In genomic region chr8:48792587-48793326, GRCm38 (mm10) we compare ENCODE assay signal across 18 mouse cellular contexts. TPM values are rescaled to one million over a fixed set of nuclear protein-coding genes. Genes with fewer than 3 reads are reported as not detected.
DNase-seq lines count a peak whose midpoint lies in the region; ATAC-seq and TF ChIP-seq lines count a peak whose summit lies in the region.
"Had no signal": no experiment of that assay in that cellular context is flagged by ENCODE, and none has a peak within 500 bp of the region (broad histone marks: within the 10 kb centered on the region; RNA-seq: fewer than 3 reads in every experiment).

No protein-coding gene starts in this region.

- 21% methylated on average over 10 of the region's 10 CpGs for WGBS in forebrain, embryonic 16.5 days
- WGBS in forebrain, embryonic 11.5 days = 65% methylated on average over 10 of the region's 10 CpGs
- WGBS in large intestine, adult 2 months = 45% methylated on average over 10 of the region's 10 CpGs
- 68% methylated on average over 10 of the region's 10 CpGs for WGBS in intestine, postnatal 0 days

- H3K4me1 ChIP-seq in forebrain, embryonic 16.5 days (replicated peaks; ENCODE audit: control insufficient read depth, insufficient read depth, low read length) = 0 out of 2 replicates have a peak, but pooled peaks cover 9% of the 10 kb centered on the region
- peaks cover 6% of the 10 kb centered on the region for H3K4me1 ChIP-seq in forebrain, embryonic 11.5 days (replicated peaks; ENCODE audit: control insufficient read depth, insufficient read depth, low read length)
- no peaks in the 10 kb centered on the region for H3K4me1 ChIP-seq in intestine, postnatal 0 days (replicated peaks; ENCODE audit: control insufficient read depth, insufficient read depth, low read length)

- H3K36me3 ChIP-seq in forebrain, embryonic 16.5 days (ENCODE audit: control insufficient read depth, insufficient read depth) = no peaks in the 10 kb centered on the region
- no peaks in the 10 kb centered on the region for H3K36me3 ChIP-seq in forebrain, embryonic 11.5 days (ENCODE audit: control insufficient read depth, insufficient read depth, low read length)
- H3K36me3 ChIP-seq in intestine, postnatal 0 days (ENCODE audit: control insufficient read depth, insufficient read depth) = no peaks in the 10 kb centered on the region
- H3K36me3 ChIP-seq: G1E; hindbrain, embryonic 12.5 days; limb, embryonic 12.5 days had no signal

- H3K9me3 ChIP-seq in forebrain, embryonic 16.5 days (ENCODE audit: control insufficient read depth, low read length) = no peaks in the 10 kb centered on the region
- no peaks in the 10 kb centered on the region for H3K9me3 ChIP-seq in forebrain, embryonic 11.5 days (ENCODE audit: control insufficient read depth, low read length)
- no peaks in the 10 kb centered on the region for H3K9me3 ChIP-seq in intestine, postnatal 0 days (ENCODE audit: control insufficient read depth)
- H3K9me3 ChIP-seq: hindbrain, embryonic 12.5 days; limb, embryonic 12.5 days; midbrain, embryonic 12.5 days had no signal

- H3K4me3 ChIP-seq in forebrain, embryonic 16.5 days (replicated peaks; ENCODE audit: low read length) = no peak overlapping the region
- H3K4me3 ChIP-seq in forebrain, embryonic 11.5 days (ENCODE audit: low read depth, low read length) = no peak overlapping the region
- H3K4me3 ChIP-seq in intestine, postnatal 0 days (ENCODE audit: low read depth, low read length) = no peak overlapping the region
- H3K4me3 ChIP-seq: hindbrain, embryonic 12.5 days; limb, embryonic 12.5 days; midbrain, embryonic 12.5 days had no signal

- DNase-seq in forebrain, embryonic 11.5 days (ENCODE audit: low spot score) = no peak
- peak; percentile 27 for DNase-seq in 3134 (ENCODE audit: extremely low read depth, insufficient read length, low spot score)
- DNase-seq in adrenal gland, adult 2 months = peak; percentile 54
- peak; percentile 11 for DNase-seq in large intestine, adult 2 months (ENCODE audit: low read depth, low spot score)
- no peak for DNase-seq in right cerebral cortex, postnatal 14 days
- DNase-seq: cerebellum, adult 11 months; gastrocnemius, postnatal 36 days; lung, adult 18-20 months; lung, postnatal 4 days; thymus, adult 18-20 months had no signal

- ATAC-seq in forebrain, embryonic 16.5 days = 0 out of 2 replicates have a peak, but pooled peaks have one; percentile 26
- no peak for ATAC-seq in forebrain, embryonic 11.5 days (replicated peaks; ENCODE audit: low FRiP score)
- ATAC-seq in intestine, postnatal 0 days = no peak
- ATAC-seq: CD4-positive, CD25-positive, alpha-beta regulatory T cell, adult 4 months had no signal

- no peak overlapping the region for H3K9ac ChIP-seq in forebrain, embryonic 16.5 days (replicated peaks; ENCODE audit: low read depth, low read length)
- H3K9ac ChIP-seq in forebrain, embryonic 11.5 days (ENCODE audit: low read length) = no peak overlapping the region
- no peak overlapping the region for H3K9ac ChIP-seq in intestine, postnatal 0 days (ENCODE audit: low read depth, low read length)
- H3K9ac ChIP-seq: hindbrain, embryonic 12.5 days; limb, embryonic 12.5 days; midbrain, embryonic 12.5 days had no signal

- no peaks in the 10 kb centered on the region for H3K27me3 ChIP-seq in forebrain, embryonic 16.5 days (replicated peaks; ENCODE audit: control insufficient read depth, insufficient read depth, low read length)
- no peaks in the 10 kb centered on the region for H3K27me3 ChIP-seq in forebrain, embryonic 11.5 days (ENCODE audit: control insufficient read depth, insufficient read depth, low read length)
- no peaks in the 10 kb centered on the region for H3K27me3 ChIP-seq in intestine, postnatal 0 days (replicated peaks; ENCODE audit: control insufficient read depth, insufficient read depth, low read length)
- H3K27me3 ChIP-seq: hindbrain, embryonic 12.5 days; limb, embryonic 12.5 days; midbrain, embryonic 12.5 days had no signal

- no peak overlapping the region; the same call in 1 of the 2 replicates for H3K4me2 ChIP-seq in forebrain, embryonic 16.5 days (ENCODE audit: low read length)
- no peak overlapping the region for H3K4me2 ChIP-seq in forebrain, embryonic 11.5 days (ENCODE audit: low read depth, low read length, severe bottlenecking)
- no peak overlapping the region for H3K4me2 ChIP-seq in intestine, postnatal 0 days (replicated peaks; ENCODE audit: low read depth)
- H3K4me2 ChIP-seq: hindbrain, embryonic 12.5 days; limb, embryonic 12.5 days; midbrain, embryonic 12.5 days had no signal

- TF ChIP-seq CTCF in intestine, postnatal 0 days (IDR thresholded peaks at IDR 0.05; ENCODE audit: low read depth) = no peak

- no peak overlapping the region for H3K27ac ChIP-seq in forebrain, embryonic 16.5 days (ENCODE audit: low read length)
- H3K27ac ChIP-seq in forebrain, embryonic 11.5 days (ENCODE audit: low read depth, low read length) = no peak overlapping the region
- H3K27ac ChIP-seq in intestine, postnatal 0 days (ENCODE audit: low read depth, low read length) = no peak overlapping the region
- H3K27ac ChIP-seq: hindbrain, embryonic 12.5 days; kidney, postnatal 0 days; limb, embryonic 12.5 days; midbrain, embryonic 12.5 days had no signal

RNA-seq across cellular contexts. Expression of gene Tenm3, which starts 51.0 kb away (rescaled TPM):
- polyA plus RNA-seq in forebrain, embryonic 16.5 days (2015; fragmentation: Nextera tagmentation; extraction: Ambion mirVana) = 23.8 and 24.8 TPM in 2 replicates
- polyA plus RNA-seq in forebrain, embryonic 11.5 days (2014; fragmentation: Nextera tagmentation; extraction: Ambion mirVana) = 46.0 and 48.1 TPM in 2 replicates
- total RNA-seq in adrenal gland, adult 2 months (2021) = 10 to 100 TPM in 1 of 2 experiments, 1 to 10 TPM in 1; 4.6 to 25.5 TPM
- polyA plus RNA-seq in adrenal gland, adult 2 months (2012; rRNA removed) = 6.7 and 11.6 TPM in 2 replicates
- 0.71 and 1.4 TPM in 2 replicates for polyA plus RNA-seq in large intestine, adult 2 months (2012; rRNA removed)
- polyA plus RNA-seq in intestine, postnatal 0 days (2015; fragmentation: Nextera tagmentation; extraction: Ambion mirVana) = 4.6 and 5.3 TPM in 2 replicates

Comparison
In these comparisons a context has a peak if more than half of its experiments do, and no peak if none do; other contexts are left out.
1. DNase-seq: peak in 3134 (single experiment), adrenal gland, adult 2 months (single experiment) and large intestine, adult 2 months (single experiment); none in forebrain, embryonic 11.5 days (single experiment) and right cerebral cortex, postnatal 14 days (single experiment).